Mouse (Mus musculus) spleen, adult 2 months (tissue): ENCODE results near the gene Npb.

Experiments used
- CTCF ChIP-seq: fragments of 200-500 bp; IDR thresholded peaks from 2 replicates; pipeline ENCODE4 v1.5.1; 2011; ENCODE audit warnings: mild to moderate bottlenecking, inconsistent platforms; ENCODE audit not compliant: insufficient read depth, insufficient read length, insufficient replicate concordance; ENCODE audit errors: extremely low read depth
- POLR2A ChIP-seq: fragments of 200-500 bp; IDR thresholded peaks from 2 replicates; pipeline ENCODE4 v1.6.1; 2011; ENCODE audit warnings: low read depth, low read length, inconsistent platforms

- TF ChIP-seq POLR2A (no peak), CTCF (no peak)
Observed at GRCm38 (mm10) chr11:120598990-120599549, 9.2 kb upstream of the Npb start.
